ENCODE assay signal across 21 mouse cellular contexts in genomic region chr1:35930351-35930750, GRCm38 (mm10).
DNase-seq lines count a peak whose midpoint lies in the region; ATAC-seq and TF ChIP-seq lines count a peak whose summit lies in the region.
"Had no signal": no experiment of that assay in that cellular context is flagged by ENCODE, and none has a peak within 500 bp of the region (broad histone marks: within the 10 kb centered on the region; RNA-seq: fewer than 3 reads in every experiment).

No protein-coding gene starts in this region.

- no peaks in the 10 kb centered on the region for H3K27me3 ChIP-seq in heart, embryonic 13.5 days (replicated peaks)
- H3K27me3 ChIP-seq in midbrain, postnatal 0 days (ENCODE audit: insufficient read depth, low read length), result no peaks in the 10 kb centered on the region
- H3K27me3 ChIP-seq: embryonic facial prominence, embryonic 13.5 days; forebrain, embryonic 15.5 days; heart, embryonic 12.5 days; hindbrain, embryonic 12.5 days; midbrain, embryonic 15.5 days had no signal

- H3K4me2 ChIP-seq in heart, embryonic 13.5 days, result no peak overlapping the region
- no peak overlapping the region for H3K4me2 ChIP-seq in midbrain, postnatal 0 days (ENCODE audit: low read depth, low read length, poor library complexity, severe bottlenecking)
- H3K4me2 ChIP-seq: embryonic facial prominence, embryonic 13.5 days; forebrain, embryonic 15.5 days; heart, embryonic 12.5 days; hindbrain, embryonic 12.5 days; lung, embryonic 14.5 days; midbrain, embryonic 15.5 days had no signal

- H3K9ac ChIP-seq in heart, embryonic 13.5 days, result no peak overlapping the region
- H3K9ac ChIP-seq in midbrain, postnatal 0 days (replicated peaks; ENCODE audit: low read length, poor library complexity, severe bottlenecking), result no peak overlapping the region
- H3K9ac ChIP-seq: embryonic facial prominence, embryonic 13.5 days; forebrain, embryonic 15.5 days; heart, embryonic 12.5 days; hindbrain, embryonic 12.5 days; liver, embryonic 14.5 days; lung, embryonic 14.5 days; midbrain, embryonic 15.5 days had no signal

- H3K9me3 ChIP-seq in heart, embryonic 13.5 days, result no peaks in the 10 kb centered on the region
- H3K9me3 ChIP-seq in midbrain, postnatal 0 days (ENCODE audit: low read length), result no peaks in the 10 kb centered on the region
- H3K9me3 ChIP-seq: embryonic facial prominence, embryonic 13.5 days; forebrain, embryonic 15.5 days; heart, embryonic 12.5 days; hindbrain, embryonic 12.5 days; midbrain, embryonic 15.5 days had no signal

- no peak for TF ChIP-seq CTCF in midbrain, postnatal 0 days (IDR thresholded peaks at IDR 0.05)

- H3K4me3 ChIP-seq in heart, embryonic 13.5 days, result no peak overlapping the region
- no peak overlapping the region for H3K4me3 ChIP-seq in midbrain, postnatal 0 days (ENCODE audit: low read depth, low read length)
- H3K4me3 ChIP-seq: embryonic facial prominence, embryonic 13.5 days; forebrain, embryonic 15.5 days; heart, embryonic 12.5 days; hindbrain, embryonic 12.5 days; midbrain, embryonic 15.5 days; myocyte had no signal

- 48% methylated on average over 3 of the region's 3 CpGs for WGBS in heart, embryonic 13.5 days
- 77% methylated on average over 3 of the region's 3 CpGs for WGBS in midbrain, postnatal 0 days

- ATAC-seq in heart, embryonic 13.5 days (ENCODE audit: extremely low read depth, insufficient number of reproducible peaks, low FRiP score, low TSS enrichment), result no peak
- ATAC-seq in midbrain, postnatal 0 days (ENCODE audit: low FRiP score), result no peak
- ATAC-seq: activated CD4-positive, CD25-positive, alpha-beta regulatory T cell, adult 4 months; forebrain, embryonic 15.5 days; midbrain, embryonic 15.5 days had no signal

- peak overlapping the region; percentile 53; the same call in 1 of the 2 replicates for H3K27ac ChIP-seq in heart, embryonic 13.5 days (replicated peaks)
- no peak overlapping the region for H3K27ac ChIP-seq in midbrain, postnatal 0 days (ENCODE audit: low read depth, low read length)
- H3K27ac ChIP-seq: embryonic facial prominence, embryonic 13.5 days; forebrain, embryonic 15.5 days; hindbrain, embryonic 12.5 days; liver, embryonic 14.5 days; midbrain, embryonic 15.5 days had no signal

- H3K36me3 ChIP-seq in heart, embryonic 13.5 days, result no peaks in the 10 kb centered on the region
- H3K36me3 ChIP-seq in midbrain, postnatal 0 days (ENCODE audit: insufficient read depth, low read length), result no peaks in the 10 kb centered on the region
- H3K36me3 ChIP-seq: embryonic facial prominence, embryonic 13.5 days; forebrain, embryonic 15.5 days; heart, embryonic 12.5 days; hindbrain, embryonic 12.5 days; midbrain, embryonic 15.5 days had no signal

- DNase-seq in heart, postnatal 4 days, result no peak
- peak; percentile 6 for DNase-seq in 416B (ENCODE audit: low read depth)
- peak; percentile 30 to 32 for DNase-seq in cerebellum, adult 18-20 months
- DNase-seq in cerebellum, postnatal 14 days, result peak; percentile 43 to 65
- no peak for DNase-seq in spleen, postnatal 4 days (ENCODE audit: low spot score in 2 of 2)
- DNase-seq in ovary, adult 18-20 months (ENCODE audit: low spot score), result no peak
- DNase-seq in midbrain, postnatal 0 days (ENCODE audit: low spot score), result no peak
- DNase-seq: adrenal gland, adult 8-10 months; heart, postnatal 14 days; right cerebral cortex, adult 18-20 months; thymus, postnatal 14 days had no signal

- peaks cover 70% of the 10 kb centered on the region for H3K4me1 ChIP-seq in heart, embryonic 13.5 days
- H3K4me1 ChIP-seq in midbrain, postnatal 0 days (ENCODE audit: insufficient read depth, low read length), result no peaks in the 10 kb centered on the region
- H3K4me1 ChIP-seq: midbrain, embryonic 15.5 days had no signal

Comparison
In these comparisons a context has a peak if more than half of its experiments do, and no peak if none do; other contexts are left out.
1. DNase-seq: peak in 416B (single experiment), cerebellum, adult 18-20 months (2 of 2) and cerebellum, postnatal 14 days (2 of 2); none in heart, postnatal 4 days (single experiment), spleen, postnatal 4 days (0 of 2), ovary, adult 18-20 months (single experiment) and midbrain, postnatal 0 days (single experiment).